Mouse (Mus musculus) hindbrain, embryonic 14.5 days (tissue): ENCODE results near the gene Adgrl3. TPM values are rescaled to one million over a fixed set of nuclear protein-coding genes. Genes with fewer than 3 reads are reported as not detected.

ENCODE experiments used
- ATAC-seq: fragments of 200-750 bp; cut with Nextera tagmentation; 2 replicates; pipeline ENCODE4 v1.8.0; 2017; ENCODE audit warnings: moderate number of reproducible peaks, mild to moderate bottlenecking, moderate TSS enrichment, moderate library complexity; ENCODE audit not compliant: low FRiP score
- DNase-seq: peaks from one replicate; pipeline ENCODE4 v3.0.0-alpha.2; 2015; ENCODE audit warnings: low spot score
- H3K27ac ChIP-seq: fragments of 300-500 bp; sonication (generic); 2 replicates; pipeline ENCODE4 v1.5.1; 2014; ENCODE audit warnings: mild to moderate bottlenecking, moderate library complexity
- H3K27me3 ChIP-seq: fragments of 300-500 bp; sonication (generic); 2 replicates; pipeline ENCODE4 v1.6.1; 2014; ENCODE audit warnings: mild to moderate bottlenecking, low read length, mixed read lengths; ENCODE audit not compliant: control insufficient read depth, insufficient read depth
- H3K36me3 ChIP-seq: fragments of 300-500 bp; sonication (generic); replicated peaks from 2 replicates; pipeline ENCODE4 v1.6.1; 2014; ENCODE audit not compliant: control insufficient read depth, insufficient read depth
- H3K4me1 ChIP-seq: fragments of 300-500 bp; sonication (generic); replicated peaks from 2 replicates; pipeline ENCODE4 v1.6.1; 2014; ENCODE audit warnings: antibody characterized with exemption, low read length, mixed read lengths; ENCODE audit not compliant: control insufficient read depth, insufficient read depth
- H3K4me2 ChIP-seq: fragments of 300-500 bp; sonication (generic); replicated peaks from 2 replicates; pipeline ENCODE4 v1.6.1; 2014; ENCODE audit warnings: mild to moderate bottlenecking, moderate library complexity
- H3K4me3 ChIP-seq: fragments of 300-500 bp; sonication (generic); replicated peaks from 2 replicates; pipeline ENCODE4 v1.5.1; 2014; ENCODE audit warnings: mild to moderate bottlenecking, low read length
- H3K9ac ChIP-seq: fragments of 300-500 bp; sonication (generic); 2 replicates; pipeline ENCODE4 v1.6.1; 2014
- H3K9me3 ChIP-seq: fragments of 300-500 bp; sonication (generic); 2 replicates; pipeline ENCODE4 v1.6.1; 2016; ENCODE audit warnings: low read length; ENCODE audit not compliant: control insufficient read depth
- WGBS: fragments of 180-500 bp; shearing (Covaris S2); extraction: QIAGEN DNeasy Blood & Tissue Kit; methylation state at CpG from one replicate; pipeline ENCODE4 v1.1.7; 2014; 5-methylcytosine and 5-hydroxymethylcytosine counted together
- polyA plus RNA-seq: library from polyadenylated mRNA; unstranded; fragments of >200 nt; fragmentation: Nextera tagmentation; extraction: Ambion mirVana; gene quantifications from 2 replicates; pipeline ENCODE4 v1.2.1, GENCODE M21; 2014

Gene Adgrl3
- polyA plus RNA-seq, 1 experiment from 2014 or later = 77.7 TPM

- Histone ChIP-seq H3K36me3 (no peaks in the 10 kb centered on the region), H3K4me2 (no peak overlapping the region), H3K9me3 (no peaks in the 10 kb centered on the region), H3K27me3 (no peaks in the 10 kb centered on the region), H3K4me3 (no peak overlapping the region), H3K9ac (no peak overlapping the region), H3K4me1 (peaks cover 18% of the 10 kb centered on the region), H3K27ac (no peak overlapping the region)
- no peak for ATAC-seq
- no peak for DNase-seq
- 73% methylated on average over 6 of the region's 6 CpGs for WGBS
These were observed 140.5 kb downstream of the Adgrl3 start for GRCm38 (mm10) chr5:81160431-81160830.

GRCm38 (mm10) chr5:81188871-81189485, 169.0 kb downstream of the Adgrl3 start:
- ATAC-seq (no peak), DNase-seq (peak; percentile 44)
- no peaks in the 10 kb centered on the region for H3K9me3 ChIP-seq
- no peak overlapping the region for H3K4me2 ChIP-seq
- 0 out of 2 replicates have a peak, but pooled peaks cover 4% of the 10 kb centered on the region for H3K4me1 ChIP-seq
- no peak overlapping the region for H3K9ac ChIP-seq
- H3K27ac ChIP-seq = peak overlapping the region; percentile 21; the same call in 1 of the 2 replicates
- H3K36me3 ChIP-seq = no peaks in the 10 kb centered on the region
- 50% methylated on average over 4 of the region's 4 CpGs for WGBS
- H3K4me3 ChIP-seq = no peak overlapping the region
- H3K27me3 ChIP-seq = no peaks in the 10 kb centered on the region

- no peak for DNase-seq
- H3K4me1 ChIP-seq = no peaks in the 10 kb centered on the region; the same call in 1 of the 2 replicates
- ATAC-seq = no peak
- H3K9ac ChIP-seq = no peak overlapping the region
- H3K27ac ChIP-seq = no peak overlapping the region
- H3K4me2 ChIP-seq = no peak overlapping the region
- no peak overlapping the region for H3K4me3 ChIP-seq
- no peaks in the 10 kb centered on the region for H3K36me3 ChIP-seq
- no peaks in the 10 kb centered on the region for H3K9me3 ChIP-seq
- no peaks in the 10 kb centered on the region for H3K27me3 ChIP-seq
These were observed 180.4 kb downstream of the Adgrl3 start for GRCm38 (mm10) chr5:81200354-81200753.

DNA sequence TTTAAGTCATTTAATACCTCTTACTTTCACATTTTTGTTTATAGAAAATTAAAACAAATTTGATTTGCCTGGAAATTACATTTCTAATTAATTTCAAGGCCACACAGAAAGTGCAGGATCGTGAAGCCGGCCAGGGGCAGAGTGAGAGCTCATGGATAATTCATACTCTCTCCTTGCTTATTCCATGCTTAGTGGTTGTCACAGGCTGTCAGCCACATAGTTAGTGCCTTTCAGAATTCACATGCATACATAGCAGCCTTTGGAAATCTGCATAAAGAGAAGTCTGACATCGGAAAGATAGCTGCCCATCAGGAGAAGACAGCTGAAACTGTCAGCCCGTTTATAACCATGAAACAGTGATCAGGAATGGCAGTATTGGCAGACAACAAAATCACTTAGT, 181.9 kb downstream of the Adgrl3 start:
- Histone ChIP-seq H3K4me3 (no peak overlapping the region), H3K4me2 (no peak overlapping the region), H3K36me3 (no peaks in the 10 kb centered on the region), H3K27ac (no peak overlapping the region), H3K4me1 (no peaks in the 10 kb centered on the region; the same call in 1 of the 2 replicates), H3K9ac (no peak overlapping the region), H3K9me3 (no peaks in the 10 kb centered on the region), H3K27me3 (no peaks in the 10 kb centered on the region)
- DNase-seq = no peak
- no peak for ATAC-seq
- 32% methylated on average over 4 of the region's 4 CpGs for WGBS

- no peaks in the 10 kb centered on the region for H3K27me3 ChIP-seq
- H3K9ac ChIP-seq = no peak overlapping the region
- H3K4me3 ChIP-seq = no peak overlapping the region
- H3K36me3 ChIP-seq = no peaks in the 10 kb centered on the region
- peak; percentile 70; the same call in 1 of the 2 replicates for ATAC-seq
- no peak overlapping the region for H3K4me2 ChIP-seq
- peak overlapping the region; percentile 33; the same call in 1 of the 2 replicates for H3K27ac ChIP-seq
- DNase-seq = peak; percentile 42
- H3K9me3 ChIP-seq = no peaks in the 10 kb centered on the region
- 36% methylated on average over 2 of the region's 2 CpGs for WGBS
- no peaks in the 10 kb centered on the region for H3K4me1 ChIP-seq
These were observed 198.6 kb downstream of the Adgrl3 start for GRCm38 (mm10) chr5:81218500-81219057.

- no peak for DNase-seq
- H3K27me3 ChIP-seq = no peaks in the 10 kb centered on the region
- 84% methylated on average over 6 of the region's 6 CpGs for WGBS
These were observed 204.5 kb downstream of the Adgrl3 start for GRCm38 (mm10) chr5:81224465-81224864.

DNA sequence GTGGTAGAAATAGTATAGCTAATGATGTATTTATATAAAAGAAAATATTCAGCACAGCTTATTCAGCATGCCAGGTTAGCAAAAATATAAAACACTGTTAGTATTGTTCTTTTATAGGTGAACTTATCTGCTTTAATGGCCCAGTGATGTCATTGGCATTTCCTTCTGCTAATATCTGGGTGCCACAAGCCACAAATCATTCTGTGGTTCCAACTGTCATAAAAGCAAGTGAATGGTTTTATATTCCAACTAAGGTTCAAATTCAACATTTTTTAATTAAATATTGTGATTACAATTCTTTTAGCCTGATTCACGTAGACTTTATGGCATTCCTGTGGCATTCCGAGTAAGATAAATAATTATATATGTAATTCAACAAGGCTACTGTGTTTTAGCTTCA, 205.5 kb downstream of the Adgrl3 start:
- Histone ChIP-seq H3K27me3 (no peaks in the 10 kb centered on the region), H3K4me2 (no peak overlapping the region), H3K36me3 (no peaks in the 10 kb centered on the region), H3K4me3 (no peak overlapping the region), H3K4me1 (no peaks in the 10 kb centered on the region), H3K9ac (no peak overlapping the region), H3K27ac (no peak overlapping the region), H3K9me3 (no peaks in the 10 kb centered on the region)
- WGBS = 88% methylated on average over 2 of the region's 2 CpGs
- DNase-seq = no peak
- ATAC-seq = no peak

More at GRCm38 (mm10) chr5:81224465-81224864, 204.5 kb downstream of the Adgrl3 start:
- Histone ChIP-seq H3K9ac (no peak overlapping the region), H3K4me2 (no peak overlapping the region), H3K9me3 (no peaks in the 10 kb centered on the region), H3K36me3 (no peaks in the 10 kb centered on the region), H3K4me1 (no peaks in the 10 kb centered on the region), H3K27ac (no peak overlapping the region), H3K4me3 (no peak overlapping the region)
- no peak for ATAC-seq

DNA sequence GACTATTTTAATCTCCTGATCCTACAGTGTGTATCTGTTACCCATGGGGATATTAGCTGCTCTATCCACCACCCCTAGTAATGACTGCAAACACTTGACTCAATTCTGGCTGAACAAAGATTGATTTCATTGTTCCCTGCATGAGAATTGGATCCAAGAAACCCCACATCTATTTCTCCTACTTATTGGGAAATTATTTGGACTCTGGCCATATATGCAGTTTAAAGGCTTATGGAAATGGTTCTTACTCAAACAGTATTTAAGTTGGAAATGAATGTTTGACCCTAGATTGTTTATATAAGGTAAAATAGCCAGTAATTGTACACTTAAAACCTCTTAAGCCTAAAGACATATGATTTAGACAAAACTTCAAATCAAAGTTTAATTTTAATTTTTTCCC, 207.3 kb downstream of the Adgrl3 start:
- no peak for ATAC-seq

GRCm38 (mm10) chr5:81248724-81249123, 228.8 kb downstream of the Adgrl3 start:
- no peak overlapping the region for H3K27ac ChIP-seq
- ATAC-seq (no peak), DNase-seq (no peak)
- no peaks in the 10 kb centered on the region for H3K4me1 ChIP-seq
- H3K4me3 ChIP-seq = no peak overlapping the region
- no peaks in the 10 kb centered on the region for H3K27me3 ChIP-seq
- no peaks in the 10 kb centered on the region for H3K36me3 ChIP-seq
- no peak overlapping the region for H3K4me2 ChIP-seq
- H3K9me3 ChIP-seq = no peaks in the 10 kb centered on the region
- WGBS = 66% methylated on average over 5 of the region's 5 CpGs
- no peak overlapping the region for H3K9ac ChIP-seq

More for the DNA sequence above, 207.3 kb downstream of the Adgrl3 start:
- Histone ChIP-seq H3K36me3 (no peaks in the 10 kb centered on the region), H3K4me1 (no peaks in the 10 kb centered on the region), H3K27ac (no peak overlapping the region), H3K9ac (no peak overlapping the region), H3K4me3 (no peak overlapping the region), H3K4me2 (no peak overlapping the region), H3K27me3 (no peaks in the 10 kb centered on the region), H3K9me3 (no peaks in the 10 kb centered on the region)
- no peak for DNase-seq
